Mouse (Mus musculus): ENCODE measurements around the gene Calcrl.
A peak's percentile ranks its signal among the peaks of the same experiment; 100 is the strongest.
"Not testable (repeated sequence)": the region's sequence is repeated elsewhere in the genome, so short reads cannot be mapped to it uniquely, and the experiment has no call there.

Gene Calcrl

DNA sequence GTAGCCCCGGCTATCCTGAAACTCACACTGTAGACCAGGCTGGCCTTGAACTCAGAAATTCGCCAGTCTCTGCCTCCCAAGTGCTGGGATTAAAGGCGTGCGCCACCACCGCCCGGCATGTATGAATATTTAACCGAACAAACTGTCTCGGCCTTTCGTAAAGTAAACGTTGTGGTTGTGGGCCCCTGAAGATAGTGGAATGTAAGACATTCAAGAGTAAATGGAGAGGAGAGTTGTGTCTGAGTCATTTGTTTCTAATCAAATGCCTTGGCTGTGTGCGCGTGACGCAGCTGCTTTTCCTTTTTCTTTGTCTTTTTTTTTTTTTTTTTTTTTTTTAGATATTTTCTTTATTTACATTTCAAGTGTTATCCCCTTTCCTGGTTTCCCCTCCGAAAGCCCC, 36.7 kb downstream of the Calcrl start:
- not testable (repeated sequence) for DNase-seq (ENCODE audit: low spot score)

DNA sequence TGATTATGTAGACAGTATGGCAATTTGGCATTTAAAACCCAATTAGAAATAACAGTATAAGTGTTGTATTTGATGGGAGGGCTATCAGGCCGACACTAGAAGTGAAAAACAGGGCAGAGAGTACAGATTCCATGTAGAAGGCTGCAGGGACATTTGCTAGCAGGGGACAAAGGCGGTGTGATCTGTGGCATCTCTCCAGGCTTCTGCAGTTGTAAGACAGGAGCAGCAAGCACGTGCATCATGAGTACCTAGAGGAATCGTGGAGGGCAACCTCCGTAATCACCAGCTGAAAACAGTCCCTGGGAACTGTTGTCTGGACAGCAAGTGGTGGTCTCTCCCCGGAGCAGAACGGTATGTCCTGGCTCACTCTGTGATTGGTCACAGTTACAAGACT, 37.2 kb downstream of the Calcrl start:
- DNase-seq (ENCODE audit: low spot score) = no peak

DNA sequence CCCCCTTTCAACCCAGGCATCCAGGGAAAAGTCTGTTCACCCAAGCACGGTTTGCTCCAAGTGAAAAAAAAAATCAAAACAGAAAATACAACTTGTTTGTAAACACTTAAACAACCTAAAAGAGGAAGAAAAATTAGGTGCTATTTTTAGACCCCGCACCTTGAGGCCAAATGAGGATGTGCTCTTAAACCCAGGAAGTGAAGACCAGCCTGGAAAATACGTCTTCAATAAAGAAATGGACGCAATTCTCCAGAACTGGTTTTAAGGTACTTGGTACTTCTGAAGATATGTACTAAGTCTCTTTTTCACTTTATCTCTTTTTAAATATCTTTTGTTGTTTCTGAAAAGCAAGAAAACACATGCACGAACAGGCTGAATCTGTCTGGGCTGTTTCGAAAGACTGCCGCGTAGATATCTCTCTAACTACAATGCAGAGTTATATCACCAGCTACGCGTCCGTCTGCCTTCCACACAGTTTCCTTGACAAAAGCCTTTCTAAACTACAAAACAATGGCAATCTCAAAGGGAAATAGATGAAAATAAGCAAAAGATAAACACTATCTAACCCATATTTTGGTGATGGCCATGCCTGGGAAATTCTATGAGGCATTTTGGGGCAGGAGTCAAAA, 37.7 kb downstream of the Calcrl start:
- no peak for DNase-seq (ENCODE audit: low spot score)

GRCm38 (mm10) chr2:84386563-84387393, 38.4 kb downstream of the Calcrl start:
- DNase-seq (ENCODE audit: low spot score) = no peak

DNA sequence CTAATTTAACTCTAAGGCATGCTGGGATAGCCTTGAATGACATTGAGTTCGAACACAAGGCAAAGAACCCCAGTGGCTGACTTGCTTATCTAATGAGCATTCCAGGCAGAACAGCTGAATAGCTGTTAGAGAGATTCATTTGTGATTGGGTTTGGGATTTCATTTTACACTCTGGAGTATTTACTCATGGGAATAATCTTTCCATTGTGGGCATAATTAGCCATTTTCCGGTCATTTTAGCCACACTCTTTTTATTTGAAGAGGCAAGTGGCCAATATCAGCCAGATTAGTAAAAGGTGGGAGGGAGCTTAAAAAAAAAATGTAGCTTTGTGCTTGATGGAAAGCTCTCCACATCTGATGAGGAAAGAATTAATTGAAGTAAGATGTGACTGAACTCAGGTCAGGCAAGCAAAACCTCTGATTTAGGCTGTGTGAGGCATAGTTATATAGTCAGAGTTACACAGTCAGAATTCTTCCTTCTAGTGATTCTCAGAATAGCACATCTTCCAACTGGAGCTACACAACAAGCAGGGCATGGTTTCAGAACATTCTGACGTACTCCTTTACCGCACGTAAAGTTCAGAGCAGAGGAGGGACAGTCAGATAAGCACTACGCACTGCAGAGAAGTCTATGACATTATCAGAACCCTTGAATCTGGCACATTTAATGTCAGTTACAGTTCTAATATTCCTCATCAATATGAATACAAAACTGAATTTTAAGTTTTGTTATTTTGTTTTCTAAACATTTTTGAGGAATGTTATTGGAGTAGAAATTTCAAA, 40.1 kb downstream of the Calcrl start:
- DNase-seq (ENCODE audit: low spot score) = no peak

DNA sequence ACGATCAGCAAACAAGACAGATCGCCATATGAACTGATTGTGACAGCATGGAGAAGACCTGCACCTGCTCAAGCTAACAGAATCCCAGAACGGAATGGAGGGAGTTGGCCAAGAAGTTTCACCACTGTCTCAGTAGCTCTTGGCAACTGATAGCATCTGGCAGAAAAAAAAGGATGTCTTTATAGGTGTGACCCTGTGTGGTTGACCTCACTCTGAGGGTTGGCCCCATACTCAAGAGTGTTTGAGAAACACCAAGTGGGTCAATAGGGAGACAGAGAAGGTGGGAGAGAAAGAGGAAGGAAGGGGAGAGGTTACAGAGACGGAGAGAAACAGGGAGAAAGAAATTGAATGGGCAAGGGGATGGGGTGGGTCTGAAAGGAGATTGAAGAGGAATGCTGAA, 41.4 kb downstream of the Calcrl start:
- DNase-seq (ENCODE audit: low spot score) = no peak

- no peak for DNase-seq (ENCODE audit: low spot score)
Observed at GRCm38 (mm10) chr2:84382556-84382955, 42.7 kb downstream of the Calcrl start.

GRCm38 (mm10) chr2:84381997-84382396, 43.2 kb downstream of the Calcrl start:
- DNase-seq (ENCODE audit: low spot score) = no peak

- DNase-seq (ENCODE audit: low spot score) = peak; percentile 15
Observed at GRCm38 (mm10) chr2:84380816-84381215, 44.4 kb downstream of the Calcrl start.

GRCm38 (mm10) chr2:84378678-84379077, 46.5 kb downstream of the Calcrl start:
- DNase-seq (ENCODE audit: low spot score) = no peak

DNA sequence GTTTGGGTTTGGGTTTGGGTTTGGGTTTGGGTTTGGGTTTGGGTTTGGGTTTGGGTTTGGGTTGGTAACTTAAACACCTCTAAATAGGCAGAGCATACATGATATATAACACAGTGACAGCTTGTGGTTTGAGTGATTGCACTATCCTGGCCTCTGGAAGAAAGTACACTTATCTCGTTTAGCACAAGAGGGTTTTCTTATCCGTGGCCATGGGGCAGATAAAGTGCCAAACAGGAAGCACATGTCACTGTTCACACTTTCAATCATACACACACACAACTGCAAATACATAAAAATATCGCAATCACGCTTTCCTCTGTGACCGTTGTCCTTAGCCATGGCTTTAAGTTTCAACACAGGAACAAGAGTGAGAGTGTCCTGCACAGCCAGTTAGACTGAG, 56.0 kb downstream of the Calcrl start:
- DNase-seq (ENCODE audit: low spot score) = no peak

DNA sequence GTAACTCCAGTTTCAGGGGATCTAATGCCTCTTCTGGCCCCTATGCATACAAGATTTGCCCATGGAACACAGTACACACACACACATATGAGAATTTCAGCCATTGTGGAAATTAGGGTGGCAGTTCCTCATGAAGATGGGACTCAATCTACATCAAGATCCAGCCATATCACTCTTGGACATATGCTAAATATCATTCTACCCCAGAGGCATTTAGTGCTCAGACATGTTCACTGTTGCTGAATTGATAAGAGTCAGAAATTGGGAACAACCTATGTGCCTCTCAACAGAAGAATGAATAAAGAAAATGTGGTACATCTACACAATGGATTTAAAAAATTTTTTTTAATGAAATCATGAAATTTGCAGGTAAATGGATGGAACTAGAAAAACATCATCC, 58.5 kb downstream of the Calcrl start:
- no peak for DNase-seq (ENCODE audit: low spot score)

- DNase-seq (ENCODE audit: low spot score) = no peak
Observed at GRCm38 (mm10) chr2:84365266-84365665, 59.9 kb downstream of the Calcrl start.

DNA sequence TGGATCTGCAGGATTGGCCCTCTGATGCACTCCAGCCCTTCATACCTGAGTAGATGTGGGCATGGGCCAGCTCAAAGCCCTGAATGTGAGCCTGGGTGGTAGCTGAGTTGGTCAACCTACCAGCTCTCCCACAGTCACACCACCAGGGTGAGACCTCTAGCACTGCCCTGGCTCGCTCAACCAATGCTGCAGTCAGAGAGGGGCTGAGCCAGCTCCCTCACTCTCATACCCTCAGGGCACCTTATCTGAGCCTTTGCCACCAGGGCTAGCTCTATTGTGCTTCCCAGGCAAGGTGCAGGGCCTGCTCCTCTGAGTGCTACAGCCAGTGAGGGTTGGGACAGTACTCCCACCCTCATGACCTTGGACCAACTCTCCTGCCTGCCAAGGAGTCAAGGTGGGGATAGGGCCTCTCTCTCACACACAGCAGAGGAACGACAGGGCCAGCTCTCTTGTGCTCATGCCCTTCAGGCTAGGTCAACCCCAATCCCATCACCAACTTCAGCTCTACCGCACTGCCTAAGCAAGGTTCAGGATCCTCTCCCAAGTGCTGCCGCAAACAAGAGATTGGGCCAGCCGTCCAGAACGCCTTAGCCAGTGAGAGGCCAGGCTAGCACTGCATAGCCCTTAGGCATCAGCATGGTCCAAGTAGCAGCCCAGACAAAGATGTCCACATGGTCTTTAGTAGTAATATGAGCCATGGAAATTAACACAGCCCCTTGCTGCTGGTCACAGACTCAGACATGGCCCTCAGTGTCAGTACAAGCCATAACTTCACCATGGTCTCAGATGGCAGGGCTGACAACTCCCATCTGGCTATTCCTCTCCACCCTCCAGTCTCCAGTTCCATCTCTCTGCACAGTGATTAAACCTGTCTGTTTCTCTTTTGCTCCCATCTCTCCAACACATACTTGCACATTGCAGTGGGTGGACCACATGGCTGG, 62.2 kb downstream of the Calcrl start:
- DNase-seq (ENCODE audit: low spot score) = no peak

GRCm38 (mm10) chr2:84358690-84359343, 66.4 kb downstream of the Calcrl start:
- no peak for DNase-seq (ENCODE audit: low spot score)

- no peak for DNase-seq (ENCODE audit: low spot score)
Observed at GRCm38 (mm10) chr2:84355281-84355680, 69.9 kb downstream of the Calcrl start.

DNA sequence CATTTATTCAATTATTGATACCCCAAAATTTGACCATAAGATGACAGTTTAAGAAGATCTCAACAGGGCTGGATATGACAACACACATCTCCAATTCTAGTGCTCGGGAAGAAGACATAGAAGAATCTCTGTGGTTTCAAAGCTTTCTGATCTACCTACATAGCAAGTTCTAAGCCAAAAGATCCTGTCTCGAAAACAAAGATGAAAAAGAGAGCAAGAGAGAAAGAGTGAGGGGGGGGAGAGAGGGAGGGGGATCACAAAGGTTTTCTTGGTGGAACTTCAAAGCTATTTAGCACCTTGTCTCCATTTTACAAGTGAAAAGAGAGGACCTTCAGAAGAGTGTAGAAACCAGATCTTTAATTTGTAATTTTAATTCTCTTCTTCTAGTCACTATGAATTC, 77.8 kb downstream of the Calcrl start:
- DNase-seq (ENCODE audit: low spot score) = no peak

- DNase-seq (ENCODE audit: low spot score) = no peak
Observed at GRCm38 (mm10) chr2:84343756-84344155, 81.5 kb downstream of the Calcrl start.

DNA sequence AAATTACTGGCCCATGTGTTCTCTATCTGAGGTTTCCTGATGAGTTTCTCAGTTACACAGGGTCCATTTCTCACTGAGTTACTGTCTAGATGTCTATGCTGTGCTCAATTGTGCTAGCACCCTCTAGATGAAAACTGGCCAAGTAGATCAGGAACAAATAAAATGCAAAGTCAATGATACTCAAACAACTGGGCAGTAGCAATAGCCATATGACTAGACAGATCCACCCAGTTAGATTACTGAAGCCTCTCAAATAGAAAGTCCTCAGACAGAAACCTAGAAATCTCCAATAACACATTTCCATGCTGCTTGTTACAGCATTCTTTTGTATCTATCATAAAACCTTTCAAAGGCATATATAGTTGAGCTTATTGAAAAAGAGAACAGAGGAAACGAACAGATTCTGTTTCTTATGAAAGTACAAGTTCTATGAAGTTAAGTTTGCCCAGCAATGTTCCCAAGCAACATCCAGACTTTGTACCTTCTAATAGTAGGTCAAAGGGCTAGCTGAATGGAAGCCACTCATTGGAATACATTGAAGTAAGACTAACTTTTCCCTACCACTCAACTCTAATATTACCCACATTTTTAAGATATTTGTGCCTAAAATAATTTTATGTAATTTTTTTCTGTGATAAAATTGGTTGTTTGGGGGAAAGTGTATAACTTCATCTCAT, 87.3 kb downstream of the Calcrl start:
- no peak for DNase-seq (ENCODE audit: low spot score)

- no peak for DNase-seq (ENCODE audit: low spot score)
Observed at GRCm38 (mm10) chr2:84336331-84336730, 88.9 kb downstream of the Calcrl start.

Data from layer of hippocampus, adult 11-12 months (tissue).